Mouse (Mus musculus) heart, postnatal 0 days (tissue): ENCODE data around the gene Med8.
A peak's percentile ranks its signal among the peaks of the same experiment; 100 is the strongest.

Source experiments
- CTCF ChIP-seq: IDR thresholded peaks from 2 replicates; pipeline ENCODE4 v1.5.1; 2016; ENCODE audit warnings: antibody characterized with exemption, control low read depth, low read depth
- EP300 ChIP-seq: IDR thresholded peaks from 2 replicates; pipeline ENCODE4 v1.6.1; 2016; ENCODE audit warnings: antibody characterized with exemption, low read depth

- no peak for TF ChIP-seq CTCF
- TF ChIP-seq EP300, result peak; percentile 89
Measured at GRCm38 (mm10) chr4:118394505-118394904, 14.6 kb upstream of the Med8 start.
